10 mouse cellular contexts compared by ENCODE assay signal in the genomic region with DNA sequence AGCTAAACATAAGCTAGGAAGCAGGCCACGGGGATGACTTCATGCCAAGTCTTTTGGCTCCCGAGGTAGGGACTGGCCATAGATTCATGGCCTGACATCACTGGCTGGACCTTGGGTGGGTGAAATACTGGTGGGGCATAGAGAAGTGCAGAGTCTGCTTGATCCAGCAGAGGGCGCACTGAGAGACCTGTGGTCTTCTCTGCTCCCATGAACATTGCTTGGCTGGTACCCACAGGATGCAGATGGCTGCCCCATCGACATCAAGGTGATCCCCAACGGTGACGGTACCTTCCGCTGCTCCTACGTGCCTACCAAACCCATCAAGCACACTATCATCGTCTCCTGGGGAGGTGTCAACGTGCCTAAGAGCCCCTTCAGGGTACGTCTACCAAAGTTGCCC. TPM values are rescaled to one million over a fixed set of nuclear protein-coding genes. Genes with fewer than 3 reads are reported as not detected.
DNase-seq lines count a peak whose midpoint lies in the region; ATAC-seq lines count a peak whose summit lies in the region.
"Had no signal": no experiment of that assay in that cellular context is flagged by ENCODE, and none has a peak within 500 bp of the region (broad histone marks: within the 10 kb centered on the region; RNA-seq: fewer than 3 reads in every experiment).

No protein-coding gene starts in this region.

- peak; percentile 74 for ATAC-seq in common myeloid progenitor, adult 5-6 weeks (replicated peaks; ENCODE audit: low read depth, poor library complexity, severe bottlenecking)
- 0 out of 2 replicates have a peak, but pooled peaks have one; percentile 3 for ATAC-seq in lung, embryonic 16.5 days (ENCODE audit: low read depth)

- no peak overlapping the region for H3K4me2 ChIP-seq in lung, embryonic 16.5 days (ENCODE audit: low read depth, low read length)
- H3K4me2 ChIP-seq: limb, embryonic 13.5 days; stomach, embryonic 15.5 days had no signal

- H3K9me3 ChIP-seq in lung, embryonic 16.5 days (ENCODE audit: control insufficient read depth, low read length), result no peaks in the 10 kb centered on the region
- H3K9me3 ChIP-seq: limb, embryonic 13.5 days; stomach, embryonic 15.5 days had no signal

- no peak overlapping the region for H3K4me3 ChIP-seq in lung, embryonic 16.5 days (ENCODE audit: low read length)
- H3K4me3 ChIP-seq: limb, embryonic 13.5 days; stomach, embryonic 15.5 days had no signal

- peak; percentile 24 to 59 for DNase-seq in heart, adult 18-20 months
- no peak for DNase-seq in heart, adult 9 months (ENCODE audit: low spot score in 2 of 2)
- peak; percentile 31 for DNase-seq in urinary bladder, postnatal 14 days (ENCODE audit: low spot score)
- no peak for DNase-seq in urinary bladder, postnatal 4 days (ENCODE audit: low spot score in 2 of 2)
- peak; percentile 27 to 30 for DNase-seq in thymus, postnatal 36 days
- no peak for DNase-seq in left cerebral cortex, adult 11 months (ENCODE audit: low spot score)

- H3K36me3 ChIP-seq in lung, embryonic 16.5 days (ENCODE audit: control insufficient read depth, insufficient read depth, low read length), result no peaks in the 10 kb centered on the region

- 67% methylated on average over 11 of the region's 11 CpGs for WGBS in lung, embryonic 16.5 days

- no peaks in the 10 kb centered on the region for H3K27me3 ChIP-seq in lung, embryonic 16.5 days (ENCODE audit: control insufficient read depth, insufficient read depth, low read depth, low read length)
- H3K27me3 ChIP-seq: limb, embryonic 13.5 days; stomach, embryonic 15.5 days had no signal

- no peaks in the 10 kb centered on the region for H3K4me1 ChIP-seq in lung, embryonic 16.5 days (replicated peaks; ENCODE audit: control insufficient read depth, insufficient read depth, low read length)
- H3K4me1 ChIP-seq: limb, embryonic 13.5 days; stomach, embryonic 15.5 days had no signal

- no peak overlapping the region for H3K27ac ChIP-seq in lung, embryonic 16.5 days (ENCODE audit: low read length)
- H3K27ac ChIP-seq: limb, embryonic 13.5 days; stomach, embryonic 15.5 days had no signal

- no peak overlapping the region for H3K9ac ChIP-seq in lung, embryonic 16.5 days (ENCODE audit: low read length)
- H3K9ac ChIP-seq: limb, embryonic 13.5 days; stomach, embryonic 15.5 days had no signal

RNA-seq across cellular contexts. Expression of gene Flnc, which starts 11.7 kb away (rescaled TPM):
- 100 to 1,000 TPM; 215 to 222 TPM for total RNA-seq in heart, adult 18-20 months (2021)
- total RNA-seq in common myeloid progenitor, adult 5-6 weeks (2017), result not detected in 2 replicates
- polyA plus RNA-seq in lung, embryonic 16.5 days (2015; fragmentation: Nextera tagmentation; extraction: Ambion mirVana), result 5.7 and 5.8 TPM in 2 replicates

RNA-seq across cellular contexts. Expression of gene Atp6v1f, which starts 22.7 kb away (rescaled TPM):
- total RNA-seq in heart, adult 18-20 months (2021), result 100 to 1,000 TPM; 111 to 118 TPM
- total RNA-seq in common myeloid progenitor, adult 5-6 weeks (2017), result 89.8 and 130 TPM in 2 replicates
- polyA plus RNA-seq in lung, embryonic 16.5 days (2015; fragmentation: Nextera tagmentation; extraction: Ambion mirVana), result 208 and 220 TPM in 2 replicates

RNA-seq across cellular contexts. Expression of gene Atp6v1fnb, which starts 26.5 kb away (rescaled TPM):
- total RNA-seq in heart, adult 18-20 months (2021), result not detected
- total RNA-seq in common myeloid progenitor, adult 5-6 weeks (2017), result 1.3 TPM in 1 of 2 replicates, not detected in the other
- polyA plus RNA-seq in lung, embryonic 16.5 days (2015; fragmentation: Nextera tagmentation; extraction: Ambion mirVana), result not detected in 2 replicates
- polyA plus RNA-seq: limb, embryonic 13.5 days had no signal

RNA-seq across cellular contexts. Expression of gene Ccdc136, which starts 48.7 kb away (rescaled TPM):
- 1 to 10 TPM; 1.6 to 2.1 TPM for total RNA-seq in heart, adult 18-20 months (2021)
- total RNA-seq in common myeloid progenitor, adult 5-6 weeks (2017), result not detected in 2 replicates
- polyA plus RNA-seq in lung, embryonic 16.5 days (2015; fragmentation: Nextera tagmentation; extraction: Ambion mirVana), result 12.8 and 13.8 TPM in 2 replicates

RNA-seq across cellular contexts. Expression of gene Opn1sw, which starts 56.5 kb away (rescaled TPM):
- total RNA-seq in heart, adult 18-20 months (2021), result not detected
- not detected in 2 replicates for total RNA-seq in common myeloid progenitor, adult 5-6 weeks (2017)
- 0.35 and 0.48 TPM in 2 replicates for polyA plus RNA-seq in lung, embryonic 16.5 days (2015; fragmentation: Nextera tagmentation; extraction: Ambion mirVana)

Comparison
In these comparisons a context has a peak if more than half of its experiments do, and no peak if none do; other contexts are left out.
1. DNase-seq: peak in heart, adult 18-20 months (2 of 2), urinary bladder, postnatal 14 days (single experiment) and thymus, postnatal 36 days (2 of 2); none in heart, adult 9 months (0 of 2), urinary bladder, postnatal 4 days (0 of 2) and left cerebral cortex, adult 11 months (single experiment).
2. RNA of gene Flnc, which starts 11.7 kb away (total RNA-seq): 215 to 222 TPM in heart, adult 18-20 months; not detected in common myeloid progenitor, adult 5-6 weeks; every median in the first group is over 100 times any median in the second.